Mouse (Mus musculus) hindbrain, embryonic 16.5 days (tissue): Measurements from ENCODE around the gene Ptgdr. TPM values are rescaled to one million over a fixed set of nuclear protein-coding genes. Genes with fewer than 3 reads are reported as not detected.
"Not testable (repeated sequence)": the region's sequence is repeated elsewhere in the genome, so short reads cannot be mapped to it uniquely, and the experiment has no call there.

Experiments
- ATAC-seq: fragments of 200-750 bp; cut with Nextera tagmentation; 2 replicates; pipeline ENCODE4 v1.8.0; 2017; ENCODE audit warnings: moderate TSS enrichment, moderate library complexity
- H3K27ac ChIP-seq: fragments of 300-500 bp; sonication (generic); 2 replicates; pipeline ENCODE4 v1.5.1; 2014; ENCODE audit warnings: low read depth, mild to moderate bottlenecking, control low read depth, low read length, moderate library complexity
- H3K27me3 ChIP-seq: fragments of 300-500 bp; sonication (generic); replicated peaks from 2 replicates; pipeline ENCODE4 v1.6.1; 2014; ENCODE audit warnings: low read length; ENCODE audit not compliant: control insufficient read depth, insufficient read depth
- H3K36me3 ChIP-seq: fragments of 300-500 bp; sonication (generic); 2 replicates; pipeline ENCODE4 v1.6.1; 2014; ENCODE audit warnings: mild to moderate bottlenecking, low read length, moderate library complexity, mixed read lengths; ENCODE audit not compliant: control insufficient read depth, insufficient read depth
- H3K4me1 ChIP-seq: fragments of 300-500 bp; sonication (generic); 2 replicates; pipeline ENCODE4 v1.6.1; 2014; ENCODE audit warnings: low read depth, low read length; ENCODE audit not compliant: control insufficient read depth, insufficient read depth
- H3K4me2 ChIP-seq: fragments of 300-500 bp; sonication (generic); 2 replicates; pipeline ENCODE4 v1.6.1; 2014; ENCODE audit warnings: mild to moderate bottlenecking, low read length, control low read depth, moderate library complexity
- H3K4me3 ChIP-seq: fragments of 300-500 bp; sonication (generic); 2 replicates; pipeline ENCODE4 v1.5.1; 2014; ENCODE audit warnings: mild to moderate bottlenecking, low read length, control low read depth, moderate library complexity
- H3K9ac ChIP-seq: fragments of 300-500 bp; sonication (generic); 2 replicates; pipeline ENCODE4 v1.6.1; 2014; ENCODE audit warnings: low read depth, mild to moderate bottlenecking, control low read depth, low read length, moderate library complexity
- H3K9me3 ChIP-seq: fragments of 300-500 bp; sonication (generic); 2 replicates; pipeline ENCODE4 v1.6.1; 2014; ENCODE audit warnings: mild to moderate bottlenecking, low read length, moderate library complexity; ENCODE audit not compliant: control insufficient read depth
- WGBS: fragments of 180-500 bp; shearing (Covaris S2); extraction: QIAGEN DNeasy Blood & Tissue Kit; methylation state at CpG from one replicate; pipeline ENCODE4 v1.1.7; 2014; 5-methylcytosine and 5-hydroxymethylcytosine counted together
- polyA plus RNA-seq: library from polyadenylated mRNA; unstranded; fragments of >200 nt; fragmentation: Nextera tagmentation; extraction: Ambion mirVana; gene quantifications from 2 replicates; pipeline ENCODE4 v1.2.1, GENCODE M21; 2015

Gene Ptgdr
- polyA plus RNA-seq, 1 experiment from 2014 or later = 0.73 TPM

GRCm38 (mm10) chr14:44858372-44858771 is 803 bp downstream of the Ptgdr start:
- Histone ChIP-seq H3K4me3 (peak overlapping the region; percentile 41), H3K4me2 (peak overlapping the region; percentile 60), H3K9me3 (no peaks in the 10 kb centered on the region), H3K36me3 (no peaks in the 10 kb centered on the region), H3K9ac (no peak overlapping the region; the same call in 1 of the 2 replicates), H3K27ac (no peak overlapping the region), H3K4me1 (peaks cover under 1% of the 10 kb centered on the region; the same call in 1 of the 2 replicates), H3K27me3 (peaks cover 5% of the 10 kb centered on the region)
- ATAC-seq = peak; percentile 31; the same call in 1 of the 2 replicates
- WGBS = 15% methylated on average over 12 of the region's 12 CpGs

- not testable (repeated sequence) for H3K9me3 ChIP-seq
- ATAC-seq = peak; percentile 85
- WGBS = 5% methylated on average over 3 of the region's 3 CpGs
Measured at GRCm38 (mm10) chr14:44850637-44851036, 8.5 kb downstream of the Ptgdr start.

DNA sequence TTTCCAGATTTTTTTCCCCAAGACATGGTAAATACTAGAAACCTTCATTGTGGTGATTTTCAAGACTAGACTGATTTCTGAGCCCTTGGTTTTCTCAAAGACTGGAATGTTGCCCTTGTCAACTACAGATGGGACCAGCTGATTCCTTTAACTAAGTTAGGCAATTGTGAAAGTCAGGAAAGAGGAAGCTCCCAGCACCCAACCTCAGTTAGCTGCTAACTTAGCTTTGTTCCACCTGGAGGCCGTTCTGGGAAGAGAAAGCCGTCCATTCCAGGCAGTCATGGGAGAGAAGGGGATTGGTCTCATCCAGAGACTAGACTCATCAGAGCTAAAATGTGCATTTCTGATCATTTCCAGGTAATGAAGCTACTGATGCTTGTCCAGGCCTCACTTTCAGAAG is 11.4 kb downstream of the Ptgdr start:
- Histone ChIP-seq H3K4me1 (no peaks in the 10 kb centered on the region; the same call in 1 of the 2 replicates), H3K27me3 (no peaks in the 10 kb centered on the region), H3K27ac (no peak overlapping the region), H3K4me3 (no peak overlapping the region), H3K9ac (no peak overlapping the region), H3K9me3 (no peaks in the 10 kb centered on the region), H3K36me3 (no peaks in the 10 kb centered on the region), H3K4me2 (no peak overlapping the region)
- WGBS = 95% methylated on average over 2 of the region's 2 CpGs
- no peak for ATAC-seq

More at GRCm38 (mm10) chr14:44850637-44851036, 8.5 kb downstream of the Ptgdr start:
- H3K36me3 ChIP-seq, H3K4me3 ChIP-seq, H3K27me3 ChIP-seq, H3K4me1 ChIP-seq, H3K4me2 ChIP-seq, H3K27ac ChIP-seq, H3K9ac ChIP-seq: not testable (repeated sequence)

- Histone ChIP-seq H3K4me3 (no peak overlapping the region), H3K27me3 (no peaks in the 10 kb centered on the region), H3K27ac (no peak overlapping the region), H3K4me2 (no peak overlapping the region), H3K9ac (no peak overlapping the region), H3K9me3 (no peaks in the 10 kb centered on the region), H3K4me1 (no peaks in the 10 kb centered on the region; the same call in 1 of the 2 replicates), H3K36me3 (no peaks in the 10 kb centered on the region)
- no peak for ATAC-seq
- WGBS = 66% methylated on average over 6 of the region's 6 CpGs
Measured at GRCm38 (mm10) chr14:44846558-44847263, 12.5 kb downstream of the Ptgdr start.

DNA sequence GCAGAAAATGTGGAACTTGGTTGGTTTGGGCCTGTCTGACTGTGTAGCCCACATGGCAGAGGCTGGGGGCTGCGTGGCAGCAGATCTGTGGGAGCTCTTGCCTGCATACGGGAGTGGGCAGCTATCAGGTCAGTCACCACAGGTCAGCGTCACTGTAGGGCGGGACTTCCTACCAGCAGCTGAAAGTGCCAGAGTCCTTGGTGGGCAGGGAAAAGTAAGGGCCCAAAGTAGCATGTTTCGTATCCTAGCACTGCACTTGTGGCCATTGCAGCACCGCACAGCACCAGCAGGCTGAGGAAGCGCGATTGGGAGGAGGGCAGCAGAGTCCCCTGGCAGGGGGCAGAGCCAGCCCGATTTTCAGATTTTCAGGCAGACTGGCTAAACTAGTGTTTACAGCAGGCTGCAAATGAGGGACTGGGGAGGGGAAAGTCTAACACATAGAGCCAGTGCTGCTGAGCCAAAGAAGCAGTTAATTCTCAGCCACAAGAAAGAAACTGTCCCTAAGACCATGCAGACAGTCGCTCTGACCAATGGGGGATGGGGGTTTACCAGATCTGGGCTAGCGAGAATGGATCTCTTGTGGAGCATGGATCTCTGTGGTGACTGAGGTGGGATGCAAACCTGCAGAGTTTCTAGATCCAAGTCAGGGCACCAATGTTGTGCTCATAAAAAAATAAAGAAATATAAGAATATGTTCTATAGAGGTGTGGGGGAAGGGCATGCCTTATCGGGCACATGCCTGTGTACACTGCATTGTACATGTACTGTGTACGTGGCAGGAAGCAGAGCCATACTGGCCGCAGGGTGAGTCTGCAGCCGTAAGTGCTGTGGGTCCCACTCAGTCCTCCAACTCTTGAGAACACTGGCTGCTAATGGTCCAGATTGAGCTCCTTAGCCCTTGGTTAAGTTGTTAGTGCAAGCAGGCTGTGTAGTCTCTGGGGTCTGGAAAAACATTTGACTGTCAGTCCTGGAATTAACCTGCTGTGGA is 15.1 kb downstream of the Ptgdr start:
- H3K4me1 ChIP-seq = no peaks in the 10 kb centered on the region; the same call in 1 of the 2 replicates
- peak overlapping the region; percentile 38 for H3K4me2 ChIP-seq
- no peak overlapping the region for H3K9ac ChIP-seq
- 41% methylated on average over 15 of the region's 15 CpGs for WGBS
- peak overlapping the region; percentile 9 for H3K4me3 ChIP-seq
- peak; percentile 71 for ATAC-seq
- no peaks in the 10 kb centered on the region for H3K9me3 ChIP-seq
- H3K27me3 ChIP-seq = no peaks in the 10 kb centered on the region
- no peaks in the 10 kb centered on the region for H3K36me3 ChIP-seq
- no peak overlapping the region for H3K27ac ChIP-seq

- no peak overlapping the region for H3K27ac ChIP-seq
- H3K9me3 ChIP-seq = no peaks in the 10 kb centered on the region
- no peak overlapping the region for H3K9ac ChIP-seq
- H3K4me1 ChIP-seq = no peaks in the 10 kb centered on the region; the same call in 1 of the 2 replicates
- ATAC-seq = no peak
- no peaks in the 10 kb centered on the region for H3K36me3 ChIP-seq
- H3K4me3 ChIP-seq = no peak overlapping the region
- H3K4me2 ChIP-seq = no peak overlapping the region
- WGBS = 50% methylated on average over 1 of the region's 1 CpGs
- no peaks in the 10 kb centered on the region for H3K27me3 ChIP-seq
Measured at GRCm38 (mm10) chr14:44838685-44839084, 20.5 kb downstream of the Ptgdr start.

DNA sequence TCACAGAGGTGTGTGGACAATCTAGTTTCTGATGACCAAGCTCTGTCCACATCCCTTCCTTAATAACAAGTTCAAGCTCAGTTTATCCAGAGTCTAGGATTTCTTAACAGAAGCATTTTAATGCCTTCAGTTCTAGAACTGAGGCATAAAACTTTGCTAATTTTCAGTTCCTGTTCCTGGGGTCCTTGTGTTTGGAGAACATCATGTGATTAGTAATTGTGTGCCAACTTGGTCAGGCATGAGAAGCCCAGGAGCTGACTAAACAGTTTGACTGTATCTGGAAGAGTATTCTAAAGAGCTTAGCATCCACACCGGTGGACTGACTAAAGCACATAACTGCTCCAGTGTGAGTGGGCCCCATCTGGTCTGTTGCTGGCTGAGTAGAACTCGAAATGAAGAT is 24.0 kb downstream of the Ptgdr start:
- Histone ChIP-seq H3K4me1 (no peaks in the 10 kb centered on the region), H3K9ac (no peak overlapping the region), H3K36me3 (no peaks in the 10 kb centered on the region), H3K4me2 (no peak overlapping the region), H3K27me3 (no peaks in the 10 kb centered on the region), H3K9me3 (no peaks in the 10 kb centered on the region), H3K4me3 (no peak overlapping the region), H3K27ac (no peak overlapping the region)
- 75% methylated on average over 2 of the region's 2 CpGs for WGBS
- no peak for ATAC-seq

- not testable (repeated sequence) for H3K4me3 ChIP-seq, H3K27me3 ChIP-seq, H3K4me2 ChIP-seq, H3K9ac ChIP-seq, H3K9me3 ChIP-seq, H3K27ac ChIP-seq, H3K36me3 ChIP-seq, H3K4me1 ChIP-seq
- 9% methylated on average over 3 of the region's 3 CpGs for WGBS
- peak; percentile 42; the same call in 1 of the 2 replicates for ATAC-seq
Measured at GRCm38 (mm10) chr14:44834134-44834533, 25.0 kb downstream of the Ptgdr start.

GRCm38 (mm10) chr14:44833096-44833495 is 26.1 kb downstream of the Ptgdr start:
- 90% methylated on average over 4 of the region's 4 CpGs for WGBS
- H3K27ac ChIP-seq, H3K27me3 ChIP-seq, H3K4me3 ChIP-seq, H3K4me2 ChIP-seq, H3K4me1 ChIP-seq, H3K9ac ChIP-seq, H3K36me3 ChIP-seq, H3K9me3 ChIP-seq, ATAC-seq: not testable (repeated sequence)
